Mouse (Mus musculus): ENCODE measurements around the gene Cpa5. TPM values are rescaled to one million over a fixed set of nuclear protein-coding genes. Genes with fewer than 3 reads are reported as not detected.

Gene Cpa5
- total RNA-seq (2014; fragmentation: Nextera tagmentation) (not detected in 2 replicates), total RNA-seq (2017) (not detected in 2 replicates), polyA plus RNA-seq (2012) (not detected in 2 replicates)

- Histone ChIP-seq H3K27me3 (ENCODE audit: insufficient read depth, low read length) (peaks cover 26% of the 10 kb centered on the region), H3K36me3 (replicated peaks) (no peaks in the 10 kb centered on the region), H3K4me3 (ENCODE audit: low read depth, low read length) (no peak within 1 kb of the TSS), H3K9me3 (replicated peaks) (no peaks in the 10 kb centered on the region), H3K4me1 (ENCODE audit: insufficient read depth, low read depth, low read length) (no peaks in the 10 kb centered on the region)
- no peak for ATAC-seq (ENCODE audit: extremely low read depth, insufficient number of reproducible peaks, low FRiP score, poor library complexity, severe bottlenecking)
- TF ChIP-seq TAL1 (conservative IDR thresholded peaks at IDR 0.05; ENCODE audit: low read depth, low read length) = no peak
- TF ChIP-seq GATA1 (IDR thresholded peaks at IDR 0.05; ENCODE audit: borderline replicate concordance, low read length) = no peak
- TF ChIP-seq GATA2 (IDR thresholded peaks at IDR 0.05; ENCODE audit: borderline replicate concordance, low read depth, low read length) = no peak
- TF ChIP-seq POLR2AphosphoS5 (IDR thresholded peaks at IDR 0.05; ENCODE audit: insufficient replicate concordance, low read depth, low read length) = no peak
- no peak for TF ChIP-seq CTCF (IDR thresholded peaks at IDR 0.05; ENCODE audit: low read depth, low read length)
- DNase-seq (ENCODE audit: low spot score) = no peak
Observed at GRCm38 (mm10) chr6:30610710-30611109, at the start of gene Cpa5. Gene Cpa5, plus strand, starts transcription at chr6:30611010.

DNA sequence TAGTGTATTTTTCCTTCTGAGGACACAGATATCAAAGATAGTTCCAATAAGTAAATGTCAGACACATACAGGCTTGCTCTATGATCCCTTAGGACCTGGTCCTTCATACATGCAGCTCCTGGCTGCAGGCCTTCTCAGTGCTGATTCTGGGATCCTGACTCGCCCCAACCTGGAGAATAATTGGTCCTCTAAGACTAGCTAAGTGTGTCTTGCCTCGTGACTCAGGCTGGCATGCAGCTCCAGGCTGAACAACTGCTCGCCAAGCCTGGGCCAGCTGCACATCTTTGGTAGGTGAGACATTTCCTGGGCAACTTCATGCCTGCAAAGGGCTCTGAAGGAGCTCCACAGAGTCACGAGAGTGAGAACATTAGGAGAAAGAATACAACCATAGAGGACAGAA lies 48.7 kb upstream of the Cpa5 start:
- ATAC-seq (ENCODE audit: extremely low read depth, insufficient number of reproducible peaks, low FRiP score, poor library complexity, severe bottlenecking) = no peak
- TF ChIP-seq GATA1 (IDR thresholded peaks at IDR 0.05; ENCODE audit: borderline replicate concordance, low read length) = no peak

DNA sequence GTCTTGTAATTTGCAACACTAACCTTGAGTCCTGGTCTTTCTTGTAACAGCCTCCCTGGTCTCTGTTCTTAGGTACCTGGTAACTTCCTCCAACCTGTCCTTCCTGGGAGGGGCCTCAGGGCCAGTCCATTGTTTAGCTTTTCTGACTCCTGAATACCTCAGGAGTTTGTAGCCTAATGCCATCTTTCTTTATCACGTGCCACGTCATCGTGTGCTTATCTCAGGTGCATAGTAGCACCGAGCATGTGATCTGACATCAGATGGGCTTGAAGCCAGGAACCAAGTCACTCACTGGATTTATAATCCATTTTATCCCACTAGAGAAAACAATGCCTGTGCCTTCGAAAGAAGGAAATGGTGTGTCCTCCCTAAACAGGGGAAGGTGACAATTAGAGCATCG lies 47.2 kb upstream of the Cpa5 start:
- Histone ChIP-seq H3K4me1 (ENCODE audit: insufficient read depth, low read depth, low read length) (no peaks in the 10 kb centered on the region), H3K9me3 (replicated peaks) (no peaks in the 10 kb centered on the region), H3K27me3 (ENCODE audit: insufficient read depth, low read length) (peaks cover 18% of the 10 kb centered on the region), H3K36me3 (replicated peaks) (no peaks in the 10 kb centered on the region), H3K4me3 (ENCODE audit: low read depth, low read length) (no peak overlapping the region)
- no peak for ATAC-seq (ENCODE audit: extremely low read depth, insufficient number of reproducible peaks, low FRiP score, poor library complexity, severe bottlenecking)
- DNase-seq (ENCODE audit: low spot score) = no peak
- no peak for TF ChIP-seq GATA1 (IDR thresholded peaks at IDR 0.05; ENCODE audit: borderline replicate concordance, low read length)

More for the DNA sequence above, 48.7 kb upstream of the Cpa5 start:
- Histone ChIP-seq H3K9me3 (replicated peaks) (no peaks in the 10 kb centered on the region), H3K4me1 (ENCODE audit: insufficient read depth, low read depth, low read length) (no peaks in the 10 kb centered on the region), H3K36me3 (replicated peaks) (no peaks in the 10 kb centered on the region), H3K27me3 (ENCODE audit: insufficient read depth, low read length) (peaks cover 16% of the 10 kb centered on the region), H3K4me3 (ENCODE audit: low read depth, low read length) (no peak overlapping the region)
- no peak for DNase-seq (ENCODE audit: low spot score)

GRCm38 (mm10) chr6:30564051-30564450 lies 46.8 kb upstream of the Cpa5 start:
- no peak for ATAC-seq (ENCODE audit: extremely low read depth, insufficient number of reproducible peaks, low FRiP score, poor library complexity, severe bottlenecking)
- Histone ChIP-seq H3K4me3 (ENCODE audit: low read depth, low read length) (no peak overlapping the region), H3K4me1 (ENCODE audit: insufficient read depth, low read depth, low read length) (no peaks in the 10 kb centered on the region), H3K9me3 (replicated peaks) (no peaks in the 10 kb centered on the region), H3K27me3 (ENCODE audit: insufficient read depth, low read length) (peaks cover 19% of the 10 kb centered on the region), H3K36me3 (replicated peaks) (no peaks in the 10 kb centered on the region)
- DNase-seq (ENCODE audit: low spot score) = no peak
- TF ChIP-seq POLR2AphosphoS5 (IDR thresholded peaks at IDR 0.05; ENCODE audit: insufficient replicate concordance, low read depth, low read length) (no peak), TAL1 (conservative IDR thresholded peaks at IDR 0.05; ENCODE audit: low read depth, low read length) (no peak), CTCF (IDR thresholded peaks at IDR 0.05; ENCODE audit: low read depth, low read length) (no peak), GATA2 (IDR thresholded peaks at IDR 0.05; ENCODE audit: borderline replicate concordance, low read depth, low read length) (no peak), GATA1 (IDR thresholded peaks at IDR 0.05; ENCODE audit: borderline replicate concordance, low read length) (no peak)

DNA sequence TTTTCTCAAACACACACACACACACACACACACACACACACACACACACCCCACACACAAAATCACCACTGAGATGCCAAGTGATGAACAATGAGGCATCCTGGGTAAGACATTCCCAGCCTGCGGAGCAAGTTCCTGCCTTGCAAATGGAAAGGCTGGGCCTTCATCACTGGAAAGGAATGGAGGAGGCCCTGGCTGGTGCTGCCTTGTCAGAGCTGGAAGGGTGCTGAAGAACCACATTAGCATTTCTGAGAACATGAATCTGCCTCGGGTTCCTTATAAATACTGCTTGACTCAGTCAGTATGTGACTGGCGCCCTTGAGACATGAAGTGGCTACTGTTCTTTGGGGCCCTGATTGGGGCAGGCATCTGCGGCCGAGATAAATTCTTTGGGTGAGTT lies 42.7 kb upstream of the Cpa5 start, which contains the start of gene Cpa4:
Gene Cpa4 (plus strand): TSS at position 301 of the 400 bp plus-strand sequence.
- TF ChIP-seq GATA2 (IDR thresholded peaks at IDR 0.05; ENCODE audit: borderline replicate concordance, low read depth, low read length) (no peak), TAL1 (conservative IDR thresholded peaks at IDR 0.05; ENCODE audit: low read depth, low read length) (no peak), POLR2AphosphoS5 (IDR thresholded peaks at IDR 0.05; ENCODE audit: insufficient replicate concordance, low read depth, low read length) (no peak), CTCF (IDR thresholded peaks at IDR 0.05; ENCODE audit: low read depth, low read length) (no peak), GATA1 (IDR thresholded peaks at IDR 0.05; ENCODE audit: borderline replicate concordance, low read length) (no peak)

DNA sequence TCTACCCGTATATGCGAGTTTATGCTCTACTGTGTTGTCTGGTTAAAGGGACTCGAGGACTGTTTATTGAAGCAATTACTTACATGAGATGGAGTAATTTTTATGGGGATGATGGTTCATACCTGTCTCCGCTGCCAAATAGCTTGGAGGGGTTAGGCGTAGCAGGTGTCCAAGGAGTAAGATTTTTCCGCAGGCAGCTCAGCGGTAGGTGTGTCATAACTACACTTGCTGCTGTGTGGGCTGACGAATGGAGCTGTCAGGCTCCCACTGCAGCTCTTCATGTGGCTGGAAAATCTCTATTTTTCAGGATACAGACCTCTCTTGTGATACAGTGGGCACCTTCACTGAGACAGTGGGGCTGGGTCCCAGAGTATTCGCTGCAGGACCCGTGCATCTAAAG lies 41.5 kb upstream of the Cpa5 start:
- H3K4me1 ChIP-seq (ENCODE audit: insufficient read depth, low read depth, low read length) = no peaks in the 10 kb centered on the region
- H3K9me3 ChIP-seq (replicated peaks) = no peaks in the 10 kb centered on the region
- ATAC-seq (ENCODE audit: extremely low read depth, insufficient number of reproducible peaks, low FRiP score, poor library complexity, severe bottlenecking) = no peak
- no peak for TF ChIP-seq GATA1 (IDR thresholded peaks at IDR 0.05; ENCODE audit: borderline replicate concordance, low read length)
- no peak for TF ChIP-seq CTCF (IDR thresholded peaks at IDR 0.05; ENCODE audit: low read depth, low read length)
- TF ChIP-seq GATA2 (IDR thresholded peaks at IDR 0.05; ENCODE audit: borderline replicate concordance, low read depth, low read length) = no peak
- TF ChIP-seq POLR2AphosphoS5 (IDR thresholded peaks at IDR 0.05; ENCODE audit: insufficient replicate concordance, low read depth, low read length) = no peak
- TF ChIP-seq TAL1 (conservative IDR thresholded peaks at IDR 0.05; ENCODE audit: low read depth, low read length) = no peak
- peaks cover 30% of the 10 kb centered on the region for H3K27me3 ChIP-seq (ENCODE audit: insufficient read depth, low read length)
- no peaks in the 10 kb centered on the region for H3K36me3 ChIP-seq (replicated peaks)
- no peak for DNase-seq (ENCODE audit: low spot score)
- no peak overlapping the region for H3K4me3 ChIP-seq (ENCODE audit: low read depth, low read length)

More for the DNA sequence above, 42.7 kb upstream of the Cpa5 start, which contains the start of gene Cpa4:
- Histone ChIP-seq H3K9me3 (replicated peaks) (no peaks in the 10 kb centered on the region), H3K36me3 (replicated peaks) (no peaks in the 10 kb centered on the region), H3K4me3 (ENCODE audit: low read depth, low read length) (no peak within 1 kb of the TSS), H3K4me1 (ENCODE audit: insufficient read depth, low read depth, low read length) (no peaks in the 10 kb centered on the region), H3K27me3 (ENCODE audit: insufficient read depth, low read length) (peaks cover 25% of the 10 kb centered on the region)
- no peak for DNase-seq (ENCODE audit: low spot score)
- ATAC-seq (ENCODE audit: extremely low read depth, insufficient number of reproducible peaks, low FRiP score, poor library complexity, severe bottlenecking) = no peak

GRCm38 (mm10) chr6:30570012-30570411 lies 40.8 kb upstream of the Cpa5 start:
- Histone ChIP-seq H3K27me3 (ENCODE audit: insufficient read depth, low read length) (peaks cover 36% of the 10 kb centered on the region), H3K4me1 (ENCODE audit: insufficient read depth, low read depth, low read length) (no peaks in the 10 kb centered on the region), H3K36me3 (replicated peaks) (no peaks in the 10 kb centered on the region), H3K4me3 (ENCODE audit: low read depth, low read length) (no peak overlapping the region), H3K9me3 (replicated peaks) (no peaks in the 10 kb centered on the region)
- ATAC-seq (ENCODE audit: extremely low read depth, insufficient number of reproducible peaks, low FRiP score, poor library complexity, severe bottlenecking) = no peak
- no peak for TF ChIP-seq GATA2 (IDR thresholded peaks at IDR 0.05; ENCODE audit: borderline replicate concordance, low read depth, low read length)
- no peak for TF ChIP-seq GATA1 (IDR thresholded peaks at IDR 0.05; ENCODE audit: borderline replicate concordance, low read length)
- no peak for TF ChIP-seq TAL1 (conservative IDR thresholded peaks at IDR 0.05; ENCODE audit: low read depth, low read length)
- DNase-seq (ENCODE audit: low spot score) = no peak
